Mouse (Mus musculus) ES-CJ7 (cell line): ENCODE measurements at regions not wholly inside any gene's neighbourhood (a gene's known extent, or its start where the extent isn't known, plus 50 kb on each side); places are given as distances from the start of the nearest gene placed in this dataset.

Source experiments
- DNase-seq: peaks from one replicate; pipeline ENCODE4 v3.0.0; 2011; ENCODE audit warnings: low read depth, low spot score

- peak; percentile 56 for DNase-seq
Observed at GRCm38 (mm10) chr12:63393411-63393810, 1081.1 kb downstream of the Fscb start.

GRCm38 (mm10) chr12:63380681-63381080, 1093.8 kb downstream of the Fscb start:
- peak; percentile 58 for DNase-seq

- DNase-seq: no peak
Observed at GRCm38 (mm10) chr12:63369259-63369822, 1105.1 kb downstream of the Fscb start.
